In genomic region chr5:138116255-138117198, GRCm38 (mm10) we compare ENCODE assay signal across 8 mouse cellular contexts. TPM values are rescaled to one million over a fixed set of nuclear protein-coding genes. Genes with fewer than 3 reads are reported as not detected.
A peak's percentile ranks its signal among the peaks of the same experiment; 100 is the strongest.
DNase-seq lines count a peak whose midpoint lies in the region; ATAC-seq and TF ChIP-seq lines count a peak whose summit lies in the region.

Zscan21 (plus strand) TSS chr5:138116903.

- peaks cover 3% of the 10 kb centered on the region for H3K79me2 ChIP-seq in MEL (ENCODE audit: control insufficient read depth, insufficient read depth, low read length, poor library complexity)

- peak within 1 kb of the TSS; percentile 83 for H3K27ac ChIP-seq in MEL (ENCODE audit: control insufficient read depth, low read depth, low read length)
- H3K27ac ChIP-seq in cerebellum, adult 2 months (ENCODE audit: insufficient read depth, low read length): peak within 1 kb of the TSS; percentile 64
- peak within 1 kb of the TSS; percentile 93 for H3K27ac ChIP-seq in forebrain, postnatal 0 days (ENCODE audit: low read depth, low read length)
- H3K27ac ChIP-seq in lung, embryonic 15.5 days: peak within 1 kb of the TSS; percentile 96

- DNase-seq in MEL (ENCODE audit: low read depth, low spot score): peak; percentile 94
- DNase-seq in cerebellum, adult 2 months: peak; percentile 90 to 91
- peak; percentile 95 for DNase-seq in forebrain, postnatal 0 days
- peak; percentile 92 for DNase-seq in heart, postnatal 4 days
- peak; percentile 79 to 83 for DNase-seq in layer of hippocampus, adult 8-10 months (ENCODE audit: low spot score in 2 of 2)
- DNase-seq in ovary, adult 18-20 months (ENCODE audit: low spot score): peak; percentile 79
- peak; percentile 92 for DNase-seq in thymus, postnatal 0 days (ENCODE audit: low spot score)

- ATAC-seq in forebrain, postnatal 0 days: peak; percentile 99
- peak; percentile 95 for ATAC-seq in lung, embryonic 15.5 days (ENCODE audit: borderline replicate concordance, extremely low read depth, low FRiP score, low TSS enrichment)

- H3K4me1 ChIP-seq in MEL (ENCODE audit: control insufficient read depth in 1 of 2, insufficient read depth in 2 of 2, low read length in 2 of 2): peaks cover 4 to 8% of the 10 kb centered on the region in 2 experiments; a peak in 3 of 4 replicates
- no peaks in the 10 kb centered on the region for H3K4me1 ChIP-seq in cerebellum, adult 2 months (ENCODE audit: control insufficient read depth, insufficient read depth, low read length)
- H3K4me1 ChIP-seq in forebrain, postnatal 0 days (ENCODE audit: insufficient read depth): peaks cover 11% of the 10 kb centered on the region
- peaks cover 11% of the 10 kb centered on the region for H3K4me1 ChIP-seq in lung, embryonic 15.5 days

- H3K27me3 ChIP-seq in MEL (ENCODE audit: control insufficient read depth in 1 of 2, insufficient read depth in 2 of 2, low read length in 2 of 2): no peaks in the 10 kb centered on the region
- H3K27me3 ChIP-seq in cerebellum, adult 2 months (ENCODE audit: control insufficient read depth, insufficient read depth, low read length): no peaks in the 10 kb centered on the region
- H3K27me3 ChIP-seq in forebrain, postnatal 0 days (ENCODE audit: insufficient read depth, low read length): no peaks in the 10 kb centered on the region
- no peaks in the 10 kb centered on the region for H3K27me3 ChIP-seq in lung, embryonic 15.5 days

- H3K4me3 ChIP-seq in MEL (ENCODE audit: control insufficient read depth in 1 of 2, insufficient read depth in 1 of 2, low read depth in 2 of 2, low read length in 2 of 2): peak within 1 kb of the TSS; percentile 58 to 92
- peak within 1 kb of the TSS; percentile 97 for H3K4me3 ChIP-seq in cerebellum, adult 2 months (replicated peaks; ENCODE audit: insufficient read depth, low read depth, low read length)
- peak within 1 kb of the TSS; percentile 71 for H3K4me3 ChIP-seq in forebrain, postnatal 0 days (ENCODE audit: low read depth, low read length)
- H3K4me3 ChIP-seq in lung, embryonic 15.5 days: peak within 1 kb of the TSS; percentile 86

- 6% methylated on average over 38 of the region's 38 CpGs for WGBS in cerebellum, adult 2 months
- WGBS in forebrain, postnatal 0 days: 6% methylated on average over 38 of the region's 38 CpGs
- WGBS in lung, embryonic 15.5 days: 6% methylated on average over 38 of the region's 38 CpGs

- peak; percentile 35 to 95; a peak in 3 of 4 replicates for TF ChIP-seq POLR2A in MEL (IDR thresholded peaks at IDR 0.05; ENCODE audit: control insufficient read depth in 1 of 2, insufficient read depth in 1 of 2, low read depth in 1 of 2, low read length in 2 of 2, poor library complexity in 1 of 2)
- no peak; the same call in none of the 2 replicates for TF ChIP-seq POLR2A in cerebellum, adult 2 months (IDR thresholded peaks at IDR 0.05; ENCODE audit: borderline replicate concordance, insufficient read depth, low read length)

- no peaks in the 10 kb centered on the region for H3K9me3 ChIP-seq in MEL (replicated peaks; ENCODE audit: insufficient read depth, low read length)
- H3K9me3 ChIP-seq in forebrain, postnatal 0 days (ENCODE audit: low read length): no peaks in the 10 kb centered on the region
- no peaks in the 10 kb centered on the region for H3K9me3 ChIP-seq in lung, embryonic 15.5 days

- H3K36me3 ChIP-seq in MEL (ENCODE audit: control insufficient read depth in 1 of 2, insufficient read depth in 2 of 2, low read length in 2 of 2): peaks cover 0 to 12% of the 10 kb centered on the region in 2 experiments; a peak in 2 of 4 replicates
- peaks cover 7% of the 10 kb centered on the region; the same call in 1 of the 2 replicates for H3K36me3 ChIP-seq in forebrain, postnatal 0 days (ENCODE audit: insufficient read depth)
- peaks cover 13% of the 10 kb centered on the region; the same call in 1 of the 2 replicates for H3K36me3 ChIP-seq in lung, embryonic 15.5 days

- no peak for TF ChIP-seq CTCF in MEL (IDR thresholded peaks at IDR 0.05 in 2 of 3, conservative IDR thresholded peaks at IDR 0.05 in 1 of 3; ENCODE audit: control insufficient read depth in 1 of 3, insufficient read depth in 1 of 3, low read depth in 2 of 3, low read length in 3 of 3, poor library complexity in 1 of 3, severe bottlenecking in 1 of 3)
- no peak for TF ChIP-seq CTCF in cerebellum, adult 2 months (IDR thresholded peaks at IDR 0.05; ENCODE audit: borderline replicate concordance, insufficient read depth, low read depth, low read length)
- TF ChIP-seq CTCF in forebrain, postnatal 0 days (IDR thresholded peaks at IDR 0.05; ENCODE audit: low read depth): peak; percentile 43; the same call in 1 of the 2 replicates

- 0 out of 4 replicates have a peak, but pooled peaks of 1 of the 2 experiments have one; percentile 7 for TF ChIP-seq EP300 in MEL (IDR thresholded peaks at IDR 0.05; ENCODE audit: low read depth in 1 of 2, low read length in 2 of 2)

- H3K9ac ChIP-seq in MEL (ENCODE audit: control insufficient read depth, low read depth, low read length, poor library complexity, severe bottlenecking): peak within 1 kb of the TSS; percentile 82
- peak within 1 kb of the TSS; percentile 72 for H3K9ac ChIP-seq in forebrain, postnatal 0 days
- H3K9ac ChIP-seq in lung, embryonic 15.5 days: peak within 1 kb of the TSS; percentile 74

- peak within 1 kb of the TSS; percentile 57 for H3K4me2 ChIP-seq in forebrain, postnatal 0 days (ENCODE audit: low read depth)
- H3K4me2 ChIP-seq in lung, embryonic 15.5 days: peak within 1 kb of the TSS; percentile 65

- no peak for TF ChIP-seq RAD21 in MEL (IDR thresholded peaks at IDR 0.05; ENCODE audit: low read depth, low read length)

TF ChIP-seq in MEL, 35 proteins besides CTCF, POLR2A, EP300 and RAD21:
- TF ChIP-seq NELFE (IDR thresholded peaks at IDR 0.05; ENCODE audit: low read depth, low read length) (peak; percentile 79), MXI1 (IDR thresholded peaks at IDR 0.05; ENCODE audit: low read depth, low read length) (0 out of 2 replicates have a peak, but pooled peaks have one; percentile 3), HCFC1 (IDR thresholded peaks at IDR 0.05; ENCODE audit: low read depth, low read length) (peak; percentile 80), ZMIZ1 (IDR thresholded peaks at IDR 0.05; ENCODE audit: low read depth, low read length) (peak; percentile 77), ZNF384 (IDR thresholded peaks at IDR 0.05; ENCODE audit: low read depth, low read length) (no peak), POLR2AphosphoS2 (IDR thresholded peaks at IDR 0.05; ENCODE audit: low read length) (peak; percentile 92), MAZ (IDR thresholded peaks at IDR 0.05; ENCODE audit: low read depth, low read length) (peak; percentile 74), POLR2AphosphoS5 (IDR thresholded peaks at IDR 0.05; ENCODE audit: borderline replicate concordance, low read depth, low read length) (no peak), TBP (IDR thresholded peaks at IDR 0.05; ENCODE audit: low read depth, low read length) (peak; percentile 81), ELF1 (IDR thresholded peaks at IDR 0.05; ENCODE audit: low read depth, low read length) (peak; percentile 25), TCF12 (IDR thresholded peaks at IDR 0.05; ENCODE audit: low read depth, low read length) (peak; percentile 63), SIN3A (IDR thresholded peaks at IDR 0.05; ENCODE audit: low read length) (0 out of 2 replicates have a peak, but pooled peaks have one; percentile 44), GATA1 (IDR thresholded peaks at IDR 0.05; ENCODE audit: low read depth, low read length) (no peak), ETS1 (IDR thresholded peaks at IDR 0.05; ENCODE audit: low read depth, low read length) (no peak; the same call in 1 of the 2 replicates)
TF ChIP-seq in MEL: peak in this region for 10.

RNA-seq across cellular contexts. Expression of gene Zscan21, which starts in this region (rescaled TPM):
- total RNA-seq in MEL (2012; rRNA removed): 7.6 and 9.0 TPM in 2 replicates
- polyA plus RNA-seq in MEL (2012; ENCODE audit: insufficient read depth in 1 of 2, insufficient read length in 2 of 2, low read depth in 1 of 2, low replicate concordance in 2 of 2, missing spikeins in 1 of 2): 10 to 100 TPM in 1 of 2 experiments, not detected in 1; 10.5 TPM
- 19.0 and 19.2 TPM in 2 replicates for polyA plus RNA-seq in cerebellum, adult 2 months (2012; rRNA removed)
- 27.9 and 32.9 TPM in 2 replicates for total RNA-seq in forebrain, postnatal 0 days (2014; rRNA removed)
- 60.4 TPM in 2 replicates for polyA plus RNA-seq in forebrain, postnatal 0 days (2015; fragmentation: Nextera tagmentation; extraction: Ambion mirVana)
- 10 to 100 TPM; 20.8 to 22.7 TPM for total RNA-seq in heart, postnatal 4 days (2021)
- 10 to 100 TPM; 13.4 to 17.5 (median 15.9) TPM for total RNA-seq in layer of hippocampus, adult 8-10 months (2022)
- polyA plus RNA-seq in lung, embryonic 15.5 days (2015; fragmentation: Nextera tagmentation; extraction: Ambion mirVana): 61.3 and 66.3 TPM in 2 replicates
- polyA plus RNA-seq in thymus, postnatal 0 days (2015; fragmentation: Nextera tagmentation; extraction: Ambion mirVana): 39.4 and 40.9 TPM in 2 replicates

Comparison
In these comparisons a context has a peak if more than half of its experiments do, and no peak if none do; other contexts are left out.
1. Peak in every context shown above with its lines: DNase-seq, ATAC-seq, H3K4me3 ChIP-seq and H3K27ac ChIP-seq.